Mouse (Mus musculus): ENCODE data around the gene Hdac9.

The Hdac9 gene

DNA sequence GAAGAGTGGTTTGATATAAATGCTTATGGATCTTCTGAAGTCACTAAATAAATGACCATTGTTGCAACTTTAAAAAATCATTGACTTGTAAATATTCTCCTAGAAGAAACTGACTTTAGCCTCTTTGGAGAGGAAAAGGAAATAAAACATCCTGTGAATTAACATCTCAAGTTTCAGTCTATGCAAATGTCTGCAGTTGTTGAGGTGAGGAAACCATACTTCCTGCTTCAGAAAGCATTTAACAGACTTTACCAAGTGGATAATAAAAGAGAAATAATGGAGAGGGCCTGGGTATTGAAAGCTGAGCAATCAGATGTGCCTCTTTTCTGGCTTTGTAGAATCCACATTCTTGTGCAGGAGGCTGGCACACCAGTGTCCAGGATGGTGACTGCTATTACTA is 110.4 kb downstream of the Hdac9 start:
- DNase-seq (ENCODE audit: low read depth, low spot score): no peak

DNA sequence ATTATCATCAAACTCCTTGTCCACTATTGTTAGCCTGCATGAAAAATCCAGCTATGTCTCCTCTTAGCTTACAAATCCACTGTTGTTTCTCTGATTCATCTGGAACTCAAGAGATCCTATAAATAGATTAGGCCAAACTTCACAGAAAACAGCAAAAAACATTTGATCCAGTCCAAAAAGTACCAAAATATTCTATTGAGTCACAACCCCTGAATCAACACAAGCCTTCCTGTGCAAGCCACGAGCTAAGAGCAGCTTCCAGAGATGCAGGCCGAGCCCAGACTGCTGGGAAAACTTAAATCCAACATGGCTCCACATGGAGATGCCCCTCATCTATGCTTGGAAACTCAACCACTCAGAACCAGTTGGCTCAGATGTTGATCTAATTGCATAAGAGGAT is 113.2 kb downstream of the Hdac9 start:
- DNase-seq (ENCODE audit: low read depth, low spot score): no peak

DNA sequence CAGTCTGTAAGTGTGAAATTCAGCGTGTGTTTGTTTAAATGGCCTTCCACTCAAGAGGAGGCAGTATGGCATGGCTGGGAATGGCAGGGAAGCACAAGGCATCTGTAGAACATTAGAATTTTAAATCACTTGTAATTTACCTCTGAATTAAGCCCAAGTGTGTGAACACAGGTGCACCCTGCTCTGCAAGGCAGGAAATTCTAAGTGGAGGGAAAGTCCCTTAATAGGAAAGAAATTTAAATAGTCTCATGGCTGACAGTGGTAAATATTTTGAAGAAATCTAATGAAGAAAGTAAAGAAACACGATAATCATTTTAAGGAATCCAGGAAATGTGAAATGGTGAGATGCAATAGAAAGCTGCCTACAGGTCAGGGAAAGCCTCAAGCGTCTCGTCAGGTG is 114.6 kb downstream of the Hdac9 start:
- DNase-seq (ENCODE audit: low read depth, low spot score): no peak

DNA sequence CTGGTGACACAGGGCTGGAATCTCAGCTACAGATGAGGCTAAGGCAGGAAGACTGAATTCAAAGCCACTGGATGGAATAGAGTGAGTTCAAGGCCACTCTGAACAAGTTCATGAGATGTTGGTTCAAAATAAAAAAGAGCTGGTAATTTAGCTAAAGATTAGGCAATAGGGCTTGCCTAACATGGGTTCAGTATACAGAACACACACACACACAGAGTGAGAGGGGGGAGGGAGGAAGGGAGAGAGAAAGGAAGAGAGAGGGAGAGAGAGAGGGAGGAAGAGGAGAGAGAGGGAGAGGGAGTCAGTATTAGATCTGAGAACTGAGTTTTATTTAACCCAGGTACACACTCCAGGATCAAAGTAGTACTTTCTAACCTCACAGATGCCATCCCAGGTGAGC is 115.1 kb downstream of the Hdac9 start:
- DNase-seq (ENCODE audit: low read depth, low spot score): no peak

DNA sequence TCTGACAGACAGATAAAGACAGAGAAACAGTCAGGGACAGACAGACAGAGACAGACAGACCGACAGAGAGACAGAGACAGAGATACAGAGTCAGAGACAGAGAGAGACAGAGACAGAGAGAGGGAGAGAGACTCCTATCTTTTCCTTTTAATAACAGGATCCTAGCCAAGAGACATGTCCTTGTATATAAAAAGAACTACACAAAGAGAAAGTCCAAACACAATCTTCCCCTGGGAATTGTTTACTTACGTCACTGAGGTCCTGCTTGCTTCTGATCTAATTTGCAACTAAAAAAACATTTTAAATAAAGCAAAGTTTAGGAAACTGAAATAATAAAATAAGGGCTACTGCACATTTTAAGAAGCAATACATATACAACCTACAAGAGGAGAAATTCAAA is 119.5 kb downstream of the Hdac9 start:
- DNase-seq (ENCODE audit: low read depth, low spot score): no peak

DNA sequence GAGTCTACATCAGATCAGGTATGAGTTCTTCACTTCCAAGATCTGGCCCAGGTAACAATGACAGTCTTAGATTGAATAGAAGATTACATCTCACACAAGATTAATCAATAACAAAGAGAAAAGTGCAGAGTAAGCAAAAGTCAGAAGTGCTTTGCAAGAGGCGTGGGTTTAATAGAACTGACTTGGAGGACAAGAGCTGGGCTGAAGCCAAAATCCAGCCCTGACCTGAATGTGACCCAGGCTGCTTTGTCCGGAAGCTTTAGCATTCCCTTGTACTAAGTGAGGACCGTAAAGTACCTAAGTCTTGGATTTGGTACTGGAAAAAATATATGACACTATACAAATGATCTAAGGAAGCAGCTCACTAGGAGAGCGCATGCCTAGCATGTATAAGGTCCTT is 121.4 kb downstream of the Hdac9 start:
- no peak for DNase-seq (ENCODE audit: low read depth, low spot score)

DNA sequence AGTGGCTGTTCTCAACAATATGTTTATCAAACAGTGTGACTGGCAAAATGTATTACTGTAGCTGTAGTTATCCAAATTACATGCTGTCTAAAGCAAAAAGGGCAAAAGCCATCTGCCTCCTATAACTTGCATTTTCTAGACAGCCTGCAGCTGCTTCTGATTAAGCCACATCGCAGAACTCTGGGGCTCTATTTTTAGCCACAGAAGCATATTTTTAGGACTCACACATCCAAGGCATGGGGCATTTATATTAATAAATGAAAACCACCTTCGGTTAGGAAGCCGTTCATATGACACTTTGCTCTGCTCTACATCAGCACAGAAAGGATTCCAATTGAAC is 124.8 kb downstream of the Hdac9 start:
- no peak for DNase-seq (ENCODE audit: low read depth, low spot score)

DNA sequence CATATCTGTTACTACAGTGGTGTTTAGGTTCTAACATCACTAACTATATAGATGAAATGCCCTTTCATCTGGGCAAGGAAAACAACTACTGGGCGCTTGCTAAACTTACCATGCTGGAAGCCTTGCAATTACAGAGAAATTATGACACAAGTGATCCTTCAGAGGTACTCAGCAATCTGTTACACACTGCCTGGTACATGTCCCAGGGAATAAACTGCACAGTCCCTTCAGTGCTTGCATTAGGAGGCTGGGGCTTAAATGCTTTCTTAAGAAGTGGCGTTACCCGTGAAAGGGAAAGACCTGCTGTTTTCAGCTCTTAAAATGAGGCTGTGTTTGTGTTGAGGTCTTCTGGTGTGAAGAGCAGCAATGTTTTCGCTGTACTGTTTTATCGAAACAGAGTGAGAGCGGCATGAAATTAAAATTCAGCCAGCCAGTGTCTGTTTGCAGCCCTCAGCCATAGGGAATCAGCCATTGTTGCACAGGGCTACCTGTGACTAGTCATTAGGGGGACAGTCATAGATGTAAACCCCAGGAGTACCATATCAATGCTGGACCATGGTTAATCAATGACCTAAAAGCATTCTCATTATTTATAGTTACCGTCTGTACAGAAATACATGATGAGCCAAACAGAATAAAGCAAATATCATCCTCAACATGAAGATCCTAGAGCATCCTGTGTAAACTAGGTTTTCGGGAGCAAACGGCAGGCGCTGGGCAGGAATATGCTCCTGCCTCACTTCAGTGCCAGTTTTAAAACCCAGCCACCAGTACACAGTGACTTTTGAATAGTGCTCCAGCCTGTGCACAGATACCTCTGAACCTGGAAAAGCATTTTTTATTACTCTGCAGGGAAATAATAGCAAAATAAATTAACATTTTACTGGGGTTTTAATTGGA is 125.4 kb downstream of the Hdac9 start:
- DNase-seq (ENCODE audit: low read depth, low spot score): no peak

DNA sequence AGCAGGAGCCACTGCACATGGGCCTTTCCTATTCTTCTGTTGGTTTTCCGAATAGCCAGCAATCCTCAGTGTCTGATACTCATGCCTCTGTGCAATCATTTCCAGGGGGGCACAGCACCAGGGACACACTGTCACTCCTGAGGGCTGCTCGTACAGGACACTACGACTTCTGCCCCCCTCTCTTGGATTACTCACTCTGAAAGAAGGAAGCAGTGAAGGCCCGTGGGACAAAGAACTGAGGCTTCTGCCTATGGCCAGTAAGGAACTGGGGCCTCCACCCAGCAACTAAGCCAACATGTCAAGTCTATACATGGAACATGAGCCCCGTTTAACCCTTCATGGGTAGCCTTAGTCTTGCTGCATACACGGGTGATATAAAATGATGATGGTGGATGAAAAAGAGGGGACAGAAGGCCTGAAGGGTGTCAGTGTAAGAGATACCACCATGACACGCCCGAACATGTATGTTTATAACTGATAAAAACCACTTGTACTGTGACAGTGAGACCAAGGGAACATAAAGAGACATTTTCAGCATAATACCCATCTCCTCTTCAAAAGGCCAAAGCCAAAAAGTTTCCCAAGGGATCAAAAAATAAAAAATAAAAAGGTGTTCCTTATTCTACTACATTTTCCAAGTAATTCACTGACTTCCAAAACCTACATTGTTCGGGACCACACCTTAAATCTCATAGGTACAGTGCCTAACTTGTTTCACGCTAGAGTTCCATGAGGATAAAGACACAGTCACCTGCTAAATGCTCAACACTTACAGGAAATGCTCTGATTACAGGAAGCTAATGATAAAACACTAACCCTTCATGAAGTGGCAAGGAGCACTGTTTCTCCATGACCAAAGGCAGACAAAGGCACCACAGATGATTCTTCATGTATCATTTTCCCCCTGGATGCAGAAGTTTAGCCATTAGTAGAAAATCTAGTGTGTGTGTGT is 127.6 kb downstream of the Hdac9 start:
- DNase-seq (ENCODE audit: low read depth, low spot score): no peak

DNA sequence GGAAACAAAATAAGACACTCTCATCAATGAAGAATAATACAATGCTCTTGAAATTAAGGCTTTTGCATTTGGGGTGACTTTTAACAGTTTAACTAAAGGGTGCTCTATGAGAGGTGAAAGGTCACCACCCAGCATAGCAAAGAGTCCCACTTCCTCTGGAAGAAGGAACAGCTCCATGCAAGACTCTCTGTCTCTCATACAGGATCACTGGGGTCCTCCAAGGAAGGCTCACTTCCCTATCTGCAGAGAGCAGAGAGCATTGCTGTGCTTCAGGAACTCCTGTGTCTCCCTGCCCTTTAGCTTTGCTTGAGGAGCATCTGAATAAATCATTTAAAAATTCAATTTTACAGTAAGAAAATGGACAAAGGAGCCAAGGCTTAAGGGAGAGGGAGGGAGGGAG is 129.5 kb downstream of the Hdac9 start:
- DNase-seq (ENCODE audit: low read depth, low spot score): no peak

DNA sequence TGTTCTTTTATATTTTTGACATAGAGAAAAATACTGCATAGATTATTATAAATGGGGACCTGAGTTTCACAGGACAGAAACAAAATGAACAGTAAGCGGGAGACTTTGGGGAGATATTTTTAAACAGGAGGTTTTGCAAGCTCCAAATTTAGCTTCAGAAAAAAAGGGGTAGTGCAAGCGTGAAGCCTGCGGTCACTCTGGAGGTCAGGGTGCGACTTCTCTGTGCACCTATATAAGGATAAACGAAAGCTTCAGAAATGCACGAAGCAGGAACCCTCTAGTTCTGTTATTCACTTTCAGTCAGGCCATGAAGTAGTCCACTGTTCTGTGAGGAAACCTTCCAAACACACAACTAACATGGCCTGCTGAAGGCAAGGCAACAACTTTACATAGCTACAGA is 133.3 kb downstream of the Hdac9 start:
- DNase-seq (ENCODE audit: low read depth, low spot score): no peak

DNA sequence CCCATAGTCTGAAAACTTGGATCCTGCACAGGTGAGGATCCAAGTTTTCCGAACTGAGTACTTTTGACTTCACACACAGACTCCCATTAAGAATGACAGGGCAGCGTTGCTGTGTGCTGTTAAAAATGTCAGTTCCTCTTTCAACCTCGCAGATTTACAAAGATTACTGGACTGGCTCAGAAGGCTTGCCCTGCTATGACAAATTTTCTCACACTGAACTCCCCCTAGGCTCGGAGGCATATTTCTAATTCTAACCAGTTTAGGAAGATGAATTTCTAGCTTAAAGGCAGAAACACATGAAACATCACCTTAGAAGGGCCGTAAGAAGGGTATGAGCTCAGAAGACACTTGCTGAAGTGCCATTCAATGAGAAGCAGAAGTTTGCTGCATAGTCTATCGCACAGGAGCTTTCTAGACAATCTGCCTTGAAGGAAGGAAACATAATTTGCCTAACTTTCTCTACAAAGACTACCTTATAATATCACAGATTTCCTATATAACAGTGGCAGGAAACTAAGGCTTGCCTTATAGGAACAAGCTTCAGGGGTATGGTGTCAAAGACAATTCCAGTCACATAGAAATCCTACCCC is 137.4 kb downstream of the Hdac9 start:
- no peak for DNase-seq (ENCODE audit: low read depth, low spot score)

DNA sequence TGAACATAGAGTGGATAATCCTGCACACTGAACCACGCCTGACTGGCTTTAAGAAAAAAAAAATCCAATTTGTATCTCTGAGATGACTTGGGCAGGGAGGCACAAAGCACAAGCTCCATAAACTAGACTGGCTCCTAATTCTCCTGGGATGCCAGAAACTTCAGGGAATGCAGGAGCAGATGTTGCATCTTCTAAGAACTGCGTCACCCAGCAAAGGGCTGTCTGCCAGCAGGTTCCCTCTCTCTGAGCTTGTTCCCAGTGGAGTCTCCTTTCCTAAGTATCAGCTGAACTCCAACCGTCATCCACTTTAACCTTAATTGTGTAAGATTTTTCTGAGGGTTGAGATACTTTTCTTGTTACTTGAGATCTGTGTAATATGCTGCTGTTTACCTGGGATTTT is 140.7 kb downstream of the Hdac9 start:
- DNase-seq (ENCODE audit: low read depth, low spot score): no peak

DNA sequence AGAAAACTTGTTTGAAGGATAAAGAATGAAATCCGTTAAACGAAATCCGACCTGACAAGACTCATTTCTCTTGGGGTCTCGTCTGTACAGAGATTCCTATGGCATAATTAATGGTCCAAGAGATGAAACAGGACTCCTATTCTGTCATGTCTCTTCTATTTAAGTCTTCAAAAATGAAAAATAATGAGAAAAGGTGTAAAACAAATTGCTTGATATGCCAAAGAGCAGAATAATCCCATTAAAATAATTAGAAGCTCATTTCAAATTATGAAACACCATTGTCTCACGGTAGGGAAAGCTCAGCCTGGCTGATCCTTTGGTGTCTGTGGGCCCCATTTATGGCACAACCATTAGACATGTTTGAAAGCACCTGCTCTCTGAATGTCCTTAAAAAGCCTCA is 142.8 kb downstream of the Hdac9 start:
- no peak for DNase-seq (ENCODE audit: low read depth, low spot score)

DNA sequence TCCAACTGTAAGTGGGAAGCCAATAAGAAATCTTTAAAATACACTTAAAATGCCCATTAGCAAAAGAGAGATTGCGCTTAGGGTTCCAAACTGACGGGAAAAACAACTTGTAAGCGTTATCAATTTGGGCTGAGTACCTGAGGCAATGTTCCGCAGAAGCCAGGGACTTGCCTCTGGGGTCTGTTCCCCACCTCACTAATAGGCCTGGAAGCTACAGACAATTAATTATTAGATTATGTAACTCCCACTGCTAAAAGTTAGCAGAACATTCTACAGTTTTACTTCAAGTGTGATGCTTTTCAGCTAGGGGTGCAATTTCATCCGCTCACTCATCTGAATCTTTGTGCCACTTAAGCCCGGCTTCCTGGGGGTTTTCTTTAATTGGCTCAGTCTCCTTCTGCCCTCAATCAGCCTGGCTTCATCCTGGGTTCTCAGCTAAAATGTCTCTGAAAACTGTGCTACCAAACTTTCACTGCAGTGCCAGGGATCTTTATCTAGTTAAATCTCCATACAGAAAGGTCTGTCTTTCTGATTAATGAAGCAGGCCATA is 149.6 kb downstream of the Hdac9 start:
- no peak for DNase-seq (ENCODE audit: low read depth, low spot score)

DNA sequence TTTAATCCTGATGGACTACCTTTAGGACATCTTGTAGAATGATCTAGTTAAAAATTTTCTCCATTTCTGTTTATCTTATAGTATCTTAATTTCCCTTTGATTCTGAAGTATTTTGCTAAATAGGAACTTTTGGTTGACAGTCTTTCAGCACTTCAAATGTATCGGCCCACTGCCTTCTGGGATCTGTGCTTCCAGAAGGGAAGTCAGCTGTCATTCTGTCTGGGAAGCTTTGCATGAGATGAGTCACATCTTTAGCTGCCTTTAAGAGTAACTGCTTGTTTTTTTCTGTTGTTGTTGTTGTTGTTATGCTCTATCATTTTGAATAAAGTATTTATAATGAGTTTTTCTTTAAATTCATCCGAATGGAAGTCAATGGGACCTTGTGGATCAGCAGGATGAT is 169.6 kb downstream of the Hdac9 start:
- no peak for DNase-seq (ENCODE audit: low read depth, low spot score)

DNA sequence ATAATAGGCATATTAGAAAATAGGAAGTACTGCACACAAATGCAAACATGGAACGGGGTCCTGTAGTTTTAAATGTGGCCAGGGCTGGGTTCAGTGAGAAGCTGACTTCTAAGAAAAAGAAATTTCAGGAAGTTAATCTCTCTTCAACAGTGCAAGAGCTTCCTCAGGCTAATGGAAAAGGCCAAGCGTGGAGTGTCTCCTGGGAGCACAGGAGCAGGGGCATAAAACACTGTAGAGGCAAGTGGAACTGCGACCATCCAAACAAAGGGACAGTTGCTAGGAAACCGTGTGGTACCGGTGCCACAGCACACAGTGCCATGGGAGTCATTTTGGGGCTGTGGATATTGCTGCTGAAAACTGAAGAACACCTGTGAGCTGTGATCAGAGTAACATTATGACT is 191.7 kb downstream of the Hdac9 start:
- no peak for DNase-seq (ENCODE audit: low read depth, low spot score)

DNA sequence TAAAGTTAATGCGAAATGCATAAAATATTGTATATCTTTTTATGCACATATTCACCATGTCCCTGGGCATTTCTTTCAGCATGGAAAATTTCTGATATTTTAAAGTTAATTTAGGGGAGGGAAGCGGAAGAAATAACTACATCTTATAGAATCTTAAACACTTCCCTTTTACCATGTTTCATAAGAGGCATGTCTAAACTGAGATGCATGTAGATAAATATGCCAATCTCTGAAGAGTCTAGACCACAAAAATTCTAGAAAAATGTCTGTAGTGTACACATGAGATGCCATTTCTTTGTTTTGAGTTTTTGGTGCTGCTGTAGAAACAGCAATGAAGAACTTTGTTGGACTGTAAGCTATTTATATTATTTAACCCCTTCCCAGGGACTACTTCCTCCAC is 192.6 kb downstream of the Hdac9 start:
- no peak for DNase-seq (ENCODE audit: low read depth, low spot score)

DNA sequence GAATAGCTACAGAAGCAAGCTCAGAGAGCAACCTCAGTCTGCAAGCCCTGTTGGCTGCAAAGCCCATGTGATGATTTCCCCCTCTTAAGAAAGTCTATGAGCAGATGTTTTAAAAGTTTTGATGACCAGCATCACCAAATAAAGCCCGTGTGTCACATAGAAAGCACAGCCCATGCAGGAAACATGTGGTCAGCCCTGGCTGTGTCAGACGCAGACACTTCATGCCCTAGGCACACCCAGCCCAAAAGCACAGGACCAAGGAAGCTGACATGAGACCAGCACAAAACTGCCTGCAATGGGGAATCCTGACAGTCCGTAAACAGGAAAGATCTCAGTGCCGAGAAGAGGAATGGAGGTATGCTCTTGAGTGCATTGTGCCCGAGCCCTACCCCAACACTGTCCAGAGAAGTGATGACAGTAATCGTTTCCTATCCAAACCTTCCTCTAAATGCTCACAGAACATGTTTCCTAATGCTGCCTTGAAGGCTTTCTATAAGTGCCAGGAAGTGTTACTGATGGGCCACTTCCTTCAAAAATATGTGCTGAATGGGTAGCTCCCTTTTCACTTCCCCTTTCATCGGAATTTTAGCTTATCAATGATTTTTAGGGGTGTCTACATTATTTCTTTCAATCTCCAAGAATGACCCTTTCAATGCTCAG is 193.9 kb downstream of the Hdac9 start:
- no peak for DNase-seq (ENCODE audit: low read depth, low spot score)

DNA sequence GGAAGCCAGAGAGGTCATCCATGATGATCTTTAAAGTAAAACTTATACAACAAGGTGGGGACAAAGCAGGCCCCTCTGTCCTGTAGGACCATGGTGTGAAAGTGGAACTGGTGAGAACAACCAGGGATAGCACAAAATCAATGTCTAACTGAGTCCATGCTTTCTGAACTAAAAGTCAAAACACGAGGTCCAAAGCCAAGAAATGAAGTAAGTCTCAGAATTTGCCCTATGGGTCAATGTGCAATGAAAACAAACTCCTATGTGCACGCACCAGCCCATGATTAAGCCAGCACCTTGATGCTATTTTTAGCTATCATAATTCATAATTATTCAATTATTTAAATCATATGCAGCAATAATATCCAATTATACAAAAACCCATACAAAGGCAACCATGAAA is 196.0 kb downstream of the Hdac9 start:
- no peak for DNase-seq (ENCODE audit: low read depth, low spot score)

DNA sequence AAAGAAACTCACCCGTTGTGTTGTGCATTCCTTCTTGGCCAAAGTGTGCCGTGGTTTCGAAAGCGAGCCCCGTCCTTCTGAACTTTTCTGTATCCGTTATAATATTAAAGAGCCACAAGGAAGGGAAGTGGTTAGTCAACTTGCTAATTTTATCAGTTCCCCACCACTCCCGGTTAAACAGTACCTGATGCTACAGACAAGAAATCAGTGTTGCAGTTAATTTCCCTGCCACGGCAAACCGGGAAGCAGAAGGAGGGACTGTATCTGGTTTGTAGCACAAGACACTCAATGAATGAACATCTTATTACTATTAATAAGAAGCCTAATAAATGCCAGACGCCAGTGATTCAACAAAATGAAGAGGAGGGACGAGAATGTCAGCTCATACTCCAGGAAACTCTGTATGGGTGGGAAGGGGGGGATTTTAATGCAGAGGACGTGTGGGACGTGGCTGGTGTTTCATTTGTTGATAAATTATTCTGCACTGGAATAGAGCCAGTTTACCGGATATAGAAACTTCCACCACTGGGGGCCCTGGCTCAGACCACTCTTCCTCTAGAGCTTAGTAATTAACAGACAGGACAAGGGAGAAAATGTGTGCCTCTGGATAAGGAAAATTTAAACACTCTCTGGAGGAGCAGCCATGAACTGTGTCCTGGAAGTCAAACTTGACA is 202.5 kb downstream of the Hdac9 start:
- DNase-seq (ENCODE audit: low read depth, low spot score): no peak
